Mouse (Mus musculus) forebrain, embryonic 12.5 days (tissue): ENCODE measurements at regions not wholly inside any gene's neighbourhood (a gene's known extent, or its start where the extent isn't known, plus 50 kb on each side); places are given as distances from the start of the nearest gene placed in this dataset. TPM values are rescaled to one million over a fixed set of nuclear protein-coding genes. Genes with fewer than 3 reads are reported as not detected.

Experiments used
- ATAC-seq: fragments of 200-750 bp; cut with Nextera tagmentation; 2 replicates; pipeline ENCODE4 v1.8.0; 2017; ENCODE audit warnings: moderate TSS enrichment; ENCODE audit not compliant: low FRiP score
- H3K27ac ChIP-seq: fragments of 300-500 bp; sonication (generic); 2 replicates; pipeline ENCODE4 v1.5.1; 2016; ENCODE audit warnings: mild to moderate bottlenecking
- H3K27me3 ChIP-seq: fragments of 300-500 bp; sonication (generic); 2 replicates; pipeline ENCODE4 v1.6.1; 2016; ENCODE audit warnings: mild to moderate bottlenecking
- H3K36me3 ChIP-seq: fragments of 300-500 bp; sonication (generic); replicated peaks from 2 replicates; pipeline ENCODE4 v1.6.1; 2016; ENCODE audit warnings: mild to moderate bottlenecking
- H3K4me1 ChIP-seq: fragments of 300-500 bp; sonication (generic); 2 replicates; pipeline ENCODE4 v1.6.1; 2016
- H3K4me2 ChIP-seq: fragments of 300-500 bp; sonication (generic); 2 replicates; pipeline ENCODE4 v1.6.1; 2016; ENCODE audit warnings: mild to moderate bottlenecking, moderate library complexity
- H3K4me3 ChIP-seq: fragments of 300-500 bp; sonication (generic); replicated peaks from 2 replicates; pipeline ENCODE4 v1.5.1; 2016; ENCODE audit warnings: mild to moderate bottlenecking
- H3K9ac ChIP-seq: fragments of 300-500 bp; sonication (generic); 2 replicates; pipeline ENCODE4 v1.6.1; 2016; ENCODE audit warnings: mild to moderate bottlenecking
- H3K9me3 ChIP-seq: fragments of 300-500 bp; sonication (generic); 2 replicates; pipeline ENCODE4 v1.6.1; 2016
- WGBS: fragments of 180-500 bp; shearing (Covaris S2); methylation state at CpG from one replicate; pipeline ENCODE4 v1.1.7; 2016; 5-methylcytosine and 5-hydroxymethylcytosine counted together
- microRNA-seq: library from miRNA; unstranded; fragments of <30 nt; microRNA quantifications from one replicate; pipeline ENCODE4, GENCODE M21; 2017

GRCm38 (mm10) chr5:13058883-13059423, 66.3 kb upstream of the Sema3a start:
- no peaks in the 10 kb centered on the region for H3K27me3 ChIP-seq
- no peaks in the 10 kb centered on the region for H3K4me1 ChIP-seq
- H3K4me2 ChIP-seq: no peak overlapping the region
- H3K36me3 ChIP-seq: no peaks in the 10 kb centered on the region
- H3K4me3 ChIP-seq: no peak overlapping the region
- 51% methylated on average over 2 of the region's 2 CpGs for WGBS
- no peak overlapping the region for H3K27ac ChIP-seq
- H3K9ac ChIP-seq: no peak overlapping the region
- ATAC-seq: no peak
- no peaks in the 10 kb centered on the region for H3K9me3 ChIP-seq

GRCm38 (mm10) chr5:13066942-13067341, 58.3 kb upstream of the Sema3a start:
- Histone ChIP-seq H3K4me2 (no peak overlapping the region), H3K4me3 (no peak overlapping the region), H3K27me3 (no peaks in the 10 kb centered on the region), H3K9me3 (no peaks in the 10 kb centered on the region), H3K9ac (no peak overlapping the region), H3K27ac (no peak overlapping the region), H3K36me3 (no peaks in the 10 kb centered on the region), H3K4me1 (no peaks in the 10 kb centered on the region)
- WGBS: 19% methylated on average over 3 of the region's 3 CpGs
- ATAC-seq: no peak

Small RNA genes in the stretch of these regions (microRNA-seq; reads per million reads assigned to microRNA genes)
- gene Gm23243: not detected
